Mouse (Mus musculus): ENCODE measurements around the gene Cul3. TPM values are rescaled to one million over a fixed set of nuclear protein-coding genes. Genes with fewer than 3 reads are reported as not detected.
A peak's percentile ranks its signal among the peaks of the same experiment; 100 is the strongest.

Cul3 gene
- polyA plus RNA-seq, 1 experiment from 2014 or later, result 35.2 TPM

- no peak overlapping the region for H3K27ac ChIP-seq (replicated peaks)
Observed at GRCm38 (mm10) chr1:80224839-80225412, 115.4 kb downstream of the Cul3 start.

GRCm38 (mm10) chr1:80221151-80221550 is 119.1 kb downstream of the Cul3 start:
- H3K4me3 ChIP-seq, result no peak overlapping the region

More at GRCm38 (mm10) chr1:80224839-80225412, 115.4 kb downstream of the Cul3 start:
- Histone ChIP-seq H3K9ac (replicated peaks) (no peak overlapping the region), H3K9me3 (no peaks in the 10 kb centered on the region), H3K4me1 (0 out of 2 replicates have a peak, but pooled peaks cover 4% of the 10 kb centered on the region), H3K4me3 (no peak overlapping the region), H3K27me3 (no peaks in the 10 kb centered on the region), H3K36me3 (no peaks in the 10 kb centered on the region), H3K4me2 (replicated peaks) (no peak overlapping the region)
- no peak for ATAC-seq (replicated peaks)
- WGBS, result 19% methylated on average over 3 of the region's 3 CpGs

GRCm38 (mm10) chr1:80218268-80218667 is 122.0 kb downstream of the Cul3 start, which contains the start of gene Fam124b:
Fam124b (minus strand) TSS chr1:80218473.
- H3K9ac ChIP-seq (replicated peaks), result no peak within 1 kb of the TSS
- H3K4me3 ChIP-seq, result no peak within 1 kb of the TSS
- no peaks in the 10 kb centered on the region for H3K36me3 ChIP-seq
- no peak within 1 kb of the TSS for H3K27ac ChIP-seq (replicated peaks)
- no peak within 1 kb of the TSS for H3K4me2 ChIP-seq (replicated peaks)
- no peak for ATAC-seq (replicated peaks)
- no peaks in the 10 kb centered on the region for H3K27me3 ChIP-seq
- 79% methylated on average over 6 of the region's 6 CpGs for WGBS
- no peaks in the 10 kb centered on the region for H3K4me1 ChIP-seq
- H3K9me3 ChIP-seq, result no peaks in the 10 kb centered on the region

More at GRCm38 (mm10) chr1:80221151-80221550, 119.1 kb downstream of the Cul3 start:
- no peak overlapping the region for H3K4me2 ChIP-seq (replicated peaks)
- no peaks in the 10 kb centered on the region for H3K36me3 ChIP-seq
- H3K4me1 ChIP-seq, result 0 out of 2 replicates have a peak, but pooled peaks cover 4% of the 10 kb centered on the region
- 52% methylated on average over 4 of the region's 4 CpGs for WGBS
- no peaks in the 10 kb centered on the region for H3K27me3 ChIP-seq
- H3K27ac ChIP-seq (replicated peaks), result 0 out of 2 replicates have a peak overlapping the region, but pooled peaks have one; percentile 27
- no peak for ATAC-seq (replicated peaks)
- H3K9ac ChIP-seq (replicated peaks), result no peak overlapping the region
- H3K9me3 ChIP-seq, result no peaks in the 10 kb centered on the region

Other genes starting within 250 kb of the Cul3 start
- 0.45 and 0.55 TPM in 2 replicates for gene Fam124b, start 122.0 kb downstream of the Cul3 start, polyA plus RNA-seq (2015; fragmentation: Nextera tagmentation; extraction: Ambion mirVana)
- gene Gm45261, start 121.0 kb upstream of the Cul3 start, polyA plus RNA-seq (2015; fragmentation: Nextera tagmentation; extraction: Ambion mirVana), result not detected in 2 replicates

Data from forebrain, embryonic 15.5 days (tissue).